Mouse (Mus musculus) heart, adult 2 months (tissue): ENCODE data around the gene Pgap2. TPM values are rescaled to one million over a fixed set of nuclear protein-coding genes. Genes with fewer than 3 reads are reported as not detected.
A peak's percentile ranks its signal among the peaks of the same experiment; 100 is the strongest.

Experiments
- DNase-seq, 2 experiments: peaks; one replicate each; pipeline ENCODE4 v3.0.0; 2021
- H3K27ac ChIP-seq: fragments of 200-600 bp; 2 replicates; pipeline ENCODE4 v1.8.1; 2022
- H3K27me3 ChIP-seq: fragments of 200-500 bp; 2 replicates; pipeline ENCODE4 v1.6.1; 2012; ENCODE audit warnings: mild to moderate bottlenecking, low read length, inconsistent platforms, mixed read lengths; ENCODE audit not compliant: control insufficient read depth, insufficient read depth
- H3K36me3 ChIP-seq: fragments of 200-500 bp; 2 replicates; pipeline ENCODE4 v1.6.1; 2012; ENCODE audit warnings: low read length, inconsistent platforms; ENCODE audit not compliant: control insufficient read depth, insufficient read depth
- H3K4me1 ChIP-seq: fragments of 200-500 bp; 2 replicates; pipeline ENCODE4 v1.6.1; 2011; ENCODE audit warnings: low read length; ENCODE audit not compliant: control insufficient read depth, insufficient read depth
- H3K4me3 ChIP-seq: fragments of 200-600 bp; 2 replicates; pipeline ENCODE4 v1.8.1; 2022
- H3K79me2 ChIP-seq: fragments of 200-500 bp; replicated peaks from 2 replicates; pipeline ENCODE4 v1.6.1; 2012; ENCODE audit warnings: mild to moderate bottlenecking, inconsistent platforms, low read length, moderate library complexity, mixed read lengths; ENCODE audit not compliant: control insufficient read depth, insufficient read depth
- H3K9ac ChIP-seq: fragments of 200-500 bp; 2 replicates; pipeline ENCODE4 v1.6.1; 2012; ENCODE audit warnings: low read depth, mild to moderate bottlenecking, control low read depth, inconsistent platforms, low read length, mixed read lengths
- CTCF ChIP-seq: fragments of 200-600 bp; IDR thresholded peaks from 2 replicates; pipeline ENCODE4 v1.8.1; 2022; ENCODE audit warnings: antibody characterized with exemption, mild to moderate bottlenecking, moderate library complexity
- EP300 ChIP-seq: fragments of 200-500 bp; IDR thresholded peaks from 2 replicates; pipeline ENCODE4 v1.6.1; 2011; ENCODE audit warnings: low read depth, low read length, control low read depth; ENCODE audit not compliant: insufficient read depth
- POLR2A ChIP-seq: fragments of 200-500 bp; IDR thresholded peaks from 2 replicates; pipeline ENCODE4 v1.6.1; 2011; ENCODE audit warnings: mild to moderate bottlenecking, low read depth, low read length, control low read depth; ENCODE audit not compliant: insufficient read depth
- WGBS: fragments of 180-500 bp; shearing (Covaris S2); methylation state at CpG from one replicate; pipeline ENCODE4 v1.1.7; 2018; 5-methylcytosine and 5-hydroxymethylcytosine counted together
- intact Hi-C: fragments of 180-260 bp; cut with DNase I; formaldehyde crosslinking; loops from one replicate; pipeline ENCODE4 v1.15.1; 2025
- polyA plus RNA-seq: library from polyadenylated mRNA; depleted of rRNA; stranded (reverse); fragments of >200 nt; gene quantifications from 2 replicates; pipeline ENCODE4 v1.2.3, GENCODE M21; 2012
- total RNA-seq, 2 experiments: library from RNA; stranded (reverse); gene quantifications; 2 replicates each; pipeline ENCODE4 v1.2.3; 2021

Gene Pgap2
- total and polyA plus RNA-seq, 3 experiments: 59.7 to 124 (median 65.4) TPM

DNA sequence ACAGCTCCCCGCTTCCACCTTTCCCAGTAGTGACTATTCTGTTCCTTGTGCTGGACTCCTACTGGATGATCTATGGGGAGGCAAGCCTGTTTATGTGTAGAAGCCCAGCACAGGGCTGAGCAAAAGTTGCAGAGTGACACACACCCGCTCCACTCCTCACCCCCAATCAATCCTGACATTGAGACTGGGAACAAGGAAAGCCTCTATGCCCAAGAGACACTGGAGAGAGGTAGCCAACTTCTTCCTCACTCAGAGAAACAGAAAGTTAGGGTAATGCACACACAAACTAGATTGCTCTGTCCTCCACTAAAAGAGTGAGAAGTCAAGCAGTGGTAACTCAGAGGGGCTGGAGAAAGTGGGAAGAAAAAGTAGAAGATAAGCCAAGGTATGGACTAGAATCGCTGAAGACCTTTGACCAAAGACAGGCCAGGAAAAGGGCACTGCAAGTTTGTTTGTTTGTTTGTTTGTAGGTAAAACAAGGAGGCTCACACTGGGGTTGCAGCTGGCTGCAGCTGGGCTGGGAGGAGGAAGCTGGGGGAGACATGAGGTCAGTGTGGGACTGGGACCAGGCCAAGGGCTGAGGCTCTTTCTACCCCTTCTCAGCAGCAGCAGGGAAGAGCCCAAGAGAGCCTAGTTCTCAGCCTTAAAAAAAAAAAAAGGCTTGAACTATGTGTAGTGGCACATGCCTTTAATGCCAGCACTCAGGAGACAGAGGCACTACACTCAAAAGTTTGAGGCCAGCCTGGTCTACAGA lies 35.0 kb downstream of the Pgap2 start:
- Histone ChIP-seq H3K36me3 (peaks cover 9% of the 10 kb centered on the region), H3K27me3 (no peaks in the 10 kb centered on the region), H3K4me1 (peaks cover 38% of the 10 kb centered on the region), H3K9ac (no peak overlapping the region), H3K27ac (peak overlapping the region; percentile 77), H3K79me2 (peaks cover 2% of the 10 kb centered on the region), H3K4me3 (no peak overlapping the region)
- intact Hi-C loops: no loop called here
- no peak for TF ChIP-seq EP300
- TF ChIP-seq CTCF: no peak
- no peak for TF ChIP-seq POLR2A
- DNase-seq: peak; percentile 78 to 83
- 54% methylated on average over 3 of the region's 3 CpGs for WGBS

DNA sequence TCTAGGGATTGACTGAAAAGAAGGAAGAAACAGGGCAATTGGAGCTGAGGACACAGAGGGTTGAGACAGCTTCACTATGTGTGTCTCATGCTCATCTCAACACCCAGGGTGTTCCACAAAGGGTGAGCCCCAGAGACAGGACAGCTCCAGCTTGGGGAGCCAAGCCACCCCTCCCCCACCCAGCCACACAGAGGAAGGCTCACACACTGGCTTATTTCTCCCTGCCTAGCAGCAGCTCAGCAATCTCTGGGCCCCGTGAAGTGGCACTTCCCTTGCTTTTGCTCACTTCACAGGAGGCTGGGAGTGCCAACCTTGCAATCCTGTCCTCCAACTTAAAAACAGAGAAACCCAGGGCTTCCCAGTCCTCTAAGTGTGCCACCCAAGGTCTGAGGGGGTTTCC lies 35.8 kb downstream of the Pgap2 start:
- intact Hi-C loops: no loop called here
- H3K27ac ChIP-seq: peak overlapping the region; percentile 77
- peaks cover 2% of the 10 kb centered on the region for H3K79me2 ChIP-seq
- DNase-seq: peak; percentile 62 to 68
- H3K36me3 ChIP-seq: peaks cover 9% of the 10 kb centered on the region
- no peaks in the 10 kb centered on the region for H3K27me3 ChIP-seq
- no peak for TF ChIP-seq CTCF
- no peak for TF ChIP-seq POLR2A
- no peak overlapping the region; the same call in 1 of the 2 replicates for H3K4me3 ChIP-seq
- H3K4me1 ChIP-seq: peaks cover 38% of the 10 kb centered on the region
- peak overlapping the region; percentile 27; the same call in 1 of the 2 replicates for H3K9ac ChIP-seq
- 11% methylated on average over 1 of the region's 1 CpGs for WGBS

DNA sequence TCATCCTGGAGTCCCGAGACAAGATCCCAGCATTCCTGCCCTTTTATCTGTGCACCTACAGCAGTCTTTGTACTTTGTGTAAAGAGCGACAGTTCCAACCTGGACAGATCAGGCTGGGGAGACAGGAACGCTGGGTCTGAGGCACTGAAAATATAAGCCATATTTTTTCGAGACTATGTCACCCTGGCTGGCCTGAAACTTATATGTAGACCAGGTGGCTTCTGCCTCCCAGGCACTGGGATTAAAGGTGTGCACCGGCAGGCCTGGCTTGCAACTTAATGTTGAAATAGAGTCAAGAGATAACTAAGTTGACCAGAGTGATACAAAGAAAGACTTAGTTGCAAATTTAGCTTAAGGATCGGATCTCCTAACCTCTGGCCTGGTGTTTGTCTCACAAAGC lies 36.3 kb downstream of the Pgap2 start:
- Histone ChIP-seq H3K27me3 (no peaks in the 10 kb centered on the region), H3K4me3 (0 out of 2 replicates have a peak overlapping the region, but pooled peaks have one; percentile 6), H3K9ac (peak overlapping the region; percentile 23; the same call in 1 of the 2 replicates), H3K36me3 (peaks cover 9% of the 10 kb centered on the region), H3K4me1 (peaks cover 38% of the 10 kb centered on the region), H3K79me2 (peaks cover 2% of the 10 kb centered on the region), H3K27ac (peak overlapping the region; percentile 77)
- intact Hi-C loops: no loop called here
- 54% methylated on average over 6 of the region's 6 CpGs for WGBS
- TF ChIP-seq POLR2A (no peak), EP300 (no peak), CTCF (no peak)
- no peak for DNase-seq

- Histone ChIP-seq H3K9ac (peak overlapping the region; percentile 52), H3K36me3 (peaks cover 9% of the 10 kb centered on the region), H3K4me3 (peak overlapping the region; percentile 78), H3K4me1 (peaks cover 36% of the 10 kb centered on the region), H3K27ac (peak overlapping the region; percentile 77), H3K79me2 (peaks cover 2% of the 10 kb centered on the region), H3K27me3 (no peaks in the 10 kb centered on the region)
- DNase-seq: peak in 1 of 2 experiments; percentile 57
- WGBS: 38% methylated on average over 12 of the region's 12 CpGs
- intact Hi-C loops: no loop called here
- TF ChIP-seq EP300: no peak
- TF ChIP-seq POLR2A: no peak
- TF ChIP-seq CTCF: no peak
These were observed 37.2 kb downstream of the Pgap2 start for GRCm38 (mm10) chr7:102246956-102247797.

DNA sequence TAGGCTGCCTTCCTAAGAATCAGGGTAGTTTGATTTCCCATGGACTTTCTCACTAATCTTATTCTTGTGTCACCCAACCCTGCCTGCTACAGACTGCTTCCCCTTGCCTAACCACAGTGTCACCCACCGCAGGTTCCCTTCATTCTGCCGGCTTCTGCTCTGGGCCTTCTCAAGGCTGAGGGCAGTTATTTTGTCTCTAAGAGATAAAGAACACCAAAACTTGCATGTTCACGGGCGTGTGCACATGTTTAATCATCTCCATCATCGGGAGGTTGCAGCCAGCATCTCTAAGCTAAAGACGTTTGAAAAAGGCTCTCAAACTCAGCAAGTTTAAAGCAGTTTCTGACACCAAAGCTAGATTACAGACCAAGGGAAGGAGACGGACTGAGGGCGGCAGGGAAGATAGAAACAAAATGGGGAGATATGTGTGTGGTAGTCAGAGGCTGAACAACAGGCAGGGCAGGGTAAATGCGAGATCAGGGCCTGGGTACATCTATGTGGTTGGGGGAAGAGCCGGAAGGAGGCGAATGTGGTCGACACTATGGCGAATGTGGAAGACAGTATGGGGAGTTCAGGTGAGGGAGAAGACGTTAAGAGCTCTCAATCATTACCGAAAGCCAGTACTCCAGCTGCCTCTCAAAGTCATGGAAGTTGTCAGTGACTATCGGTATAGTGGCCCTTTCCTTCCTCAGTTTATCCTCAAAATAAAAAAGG lies 38.8 kb downstream of the Pgap2 start:
- Histone ChIP-seq H3K27ac (peak overlapping the region; percentile 99), H3K27me3 (no peaks in the 10 kb centered on the region), H3K79me2 (peaks cover 2% of the 10 kb centered on the region), H3K4me3 (peak overlapping the region; percentile 78), H3K9ac (peak overlapping the region; percentile 97), H3K36me3 (peaks cover 4% of the 10 kb centered on the region; the same call in 1 of the 2 replicates), H3K4me1 (peaks cover 28% of the 10 kb centered on the region)
- WGBS: 16% methylated on average over 16 of the region's 16 CpGs
- DNase-seq: no peak
- intact Hi-C loops: no loop called here
- TF ChIP-seq CTCF (no peak), POLR2A (no peak), EP300 (no peak)
